Mouse (Mus musculus): ENCODE results near the gene Ogfod1. TPM values are rescaled to one million over a fixed set of nuclear protein-coding genes. Genes with fewer than 3 reads are reported as not detected.

Ogfod1 gene
- polyA plus RNA-seq, 1 experiment from 2014 or later, result 7.0 TPM

- no peaks in the 10 kb centered on the region for H3K9me3 ChIP-seq (ENCODE audit: low read length)
Measured at GRCm38 (mm10) chr8:94011076-94012012, 25.7 kb upstream of the Ogfod1 start.

GRCm38 (mm10) chr8:94012013-94012951 lies 24.7 kb upstream of the Ogfod1 start, which contains the start of gene Amfr:
Amfr (minus strand) TSS chr8:94012842.
- peak within 1 kb of the TSS; percentile 78 for H3K4me2 ChIP-seq (replicated peaks; ENCODE audit: low read depth, low read length)
- peak; percentile 97 for ATAC-seq
- DNase-seq (ENCODE audit: low spot score), result peak; percentile 94
- no peaks in the 10 kb centered on the region; the same call in 1 of the 2 replicates for H3K4me1 ChIP-seq (ENCODE audit: insufficient read depth, low read depth, low read length)
- H3K27ac ChIP-seq (ENCODE audit: low read length), result peak within 1 kb of the TSS; percentile 95
- H3K27me3 ChIP-seq (replicated peaks; ENCODE audit: insufficient read depth, low read length), result no peaks in the 10 kb centered on the region
- no peaks in the 10 kb centered on the region for H3K36me3 ChIP-seq (ENCODE audit: insufficient read depth, low read length)
- H3K9me3 ChIP-seq (ENCODE audit: low read length), result no peaks in the 10 kb centered on the region
- peak within 1 kb of the TSS; percentile 93 for H3K9ac ChIP-seq (replicated peaks; ENCODE audit: low read depth)
- WGBS, result 2% methylated on average over 78 of the region's 130 CpGs
- H3K4me3 ChIP-seq (ENCODE audit: low read depth, low read length), result peak within 1 kb of the TSS; percentile 98
- TF ChIP-seq EP300 (IDR thresholded peaks at IDR 0.05), result no peak
- TF ChIP-seq CTCF (IDR thresholded peaks at IDR 0.05), result peak; percentile 38

More at GRCm38 (mm10) chr8:94011076-94012012, 25.7 kb upstream of the Ogfod1 start:
- no peak for TF ChIP-seq CTCF (IDR thresholded peaks at IDR 0.05)
- no peak for TF ChIP-seq EP300 (IDR thresholded peaks at IDR 0.05)
- peak overlapping the region; percentile 93 for H3K9ac ChIP-seq (replicated peaks; ENCODE audit: low read depth)
- no peaks in the 10 kb centered on the region; the same call in 1 of the 2 replicates for H3K4me1 ChIP-seq (ENCODE audit: insufficient read depth, low read depth, low read length)
- peak overlapping the region; percentile 98 for H3K4me3 ChIP-seq (ENCODE audit: low read depth, low read length)
- H3K27ac ChIP-seq (ENCODE audit: low read length), result peak overlapping the region; percentile 95
- ATAC-seq (no peak), DNase-seq (ENCODE audit: low spot score) (peak; percentile 43)
- no peaks in the 10 kb centered on the region for H3K27me3 ChIP-seq (replicated peaks; ENCODE audit: insufficient read depth, low read length)
- peak overlapping the region; percentile 78 for H3K4me2 ChIP-seq (replicated peaks; ENCODE audit: low read depth, low read length)
- H3K36me3 ChIP-seq (ENCODE audit: insufficient read depth, low read length), result no peaks in the 10 kb centered on the region
- 2% methylated on average over 47 of the region's 48 CpGs for WGBS

GRCm38 (mm10) chr8:94013026-94013612 lies 23.9 kb upstream of the Ogfod1 start:
- Histone ChIP-seq H3K4me3 (ENCODE audit: low read depth, low read length) (peak overlapping the region; percentile 98), H3K9me3 (ENCODE audit: low read length) (no peaks in the 10 kb centered on the region), H3K4me2 (replicated peaks; ENCODE audit: low read depth, low read length) (peak overlapping the region; percentile 78), H3K36me3 (ENCODE audit: insufficient read depth, low read length) (no peaks in the 10 kb centered on the region), H3K9ac (replicated peaks; ENCODE audit: low read depth) (peak overlapping the region; percentile 93), H3K4me1 (ENCODE audit: insufficient read depth, low read depth, low read length) (no peaks in the 10 kb centered on the region; the same call in 1 of the 2 replicates), H3K27me3 (replicated peaks; ENCODE audit: insufficient read depth, low read length) (no peaks in the 10 kb centered on the region), H3K27ac (ENCODE audit: low read length) (no peak overlapping the region)
- no peak for DNase-seq (ENCODE audit: low spot score)
- TF ChIP-seq CTCF (IDR thresholded peaks at IDR 0.05), result no peak
- TF ChIP-seq EP300 (IDR thresholded peaks at IDR 0.05), result no peak
- no peak for ATAC-seq
- 23% methylated on average over 7 of the region's 7 CpGs for WGBS

- no peak for TF ChIP-seq EP300 (IDR thresholded peaks at IDR 0.05)
- no peak for TF ChIP-seq CTCF (IDR thresholded peaks at IDR 0.05)
- no peak overlapping the region for H3K27ac ChIP-seq (ENCODE audit: low read length)
- DNase-seq (ENCODE audit: low spot score) (no peak), ATAC-seq (no peak)
- H3K4me2 ChIP-seq (replicated peaks; ENCODE audit: low read depth, low read length), result no peak overlapping the region
- no peak overlapping the region for H3K9ac ChIP-seq (replicated peaks; ENCODE audit: low read depth)
- H3K36me3 ChIP-seq (ENCODE audit: insufficient read depth, low read length), result peaks cover 18% of the 10 kb centered on the region
- no peaks in the 10 kb centered on the region for H3K4me1 ChIP-seq (ENCODE audit: insufficient read depth, low read depth, low read length)
- H3K4me3 ChIP-seq (ENCODE audit: low read depth, low read length), result no peak overlapping the region
- no peaks in the 10 kb centered on the region for H3K9me3 ChIP-seq (ENCODE audit: low read length)
- H3K27me3 ChIP-seq (replicated peaks; ENCODE audit: insufficient read depth, low read length), result no peaks in the 10 kb centered on the region
- 89% methylated on average over 6 of the region's 6 CpGs for WGBS
Measured at GRCm38 (mm10) chr8:94023916-94024315, 13.1 kb upstream of the Ogfod1 start.

GRCm38 (mm10) chr8:94029701-94030100 lies 7.3 kb upstream of the Ogfod1 start:
- peaks cover 26% of the 10 kb centered on the region for H3K36me3 ChIP-seq (ENCODE audit: insufficient read depth, low read length)
- no peak overlapping the region for H3K27ac ChIP-seq (ENCODE audit: low read length)
- H3K4me3 ChIP-seq (ENCODE audit: low read depth, low read length), result no peak overlapping the region
- no peaks in the 10 kb centered on the region for H3K9me3 ChIP-seq (ENCODE audit: low read length)
- ATAC-seq (no peak), DNase-seq (ENCODE audit: low spot score) (no peak)
- H3K4me2 ChIP-seq (replicated peaks; ENCODE audit: low read depth, low read length), result no peak overlapping the region
- no peaks in the 10 kb centered on the region for H3K27me3 ChIP-seq (replicated peaks; ENCODE audit: insufficient read depth, low read length)
- WGBS, result 94% methylated on average over 9 of the region's 9 CpGs
- H3K4me1 ChIP-seq (ENCODE audit: insufficient read depth, low read depth, low read length), result no peaks in the 10 kb centered on the region
- no peak for TF ChIP-seq CTCF (IDR thresholded peaks at IDR 0.05)
- no peak for TF ChIP-seq EP300 (IDR thresholded peaks at IDR 0.05)
- no peak overlapping the region for H3K9ac ChIP-seq (replicated peaks; ENCODE audit: low read depth)

Measured in lung, postnatal 0 days (tissue).